Mouse (Mus musculus): Measurements from ENCODE around the gene Ppp1r32. TPM values are rescaled to one million over a fixed set of nuclear protein-coding genes. Genes with fewer than 3 reads are reported as not detected.

Gene Ppp1r32
- polyA plus RNA-seq, 1 experiment from 2014 or later: 0.39 TPM

GRCm38 (mm10) chr19:10496976-10497375 lies 14.2 kb upstream of the Ppp1r32 start:
- no peaks in the 10 kb centered on the region for H3K9me3 ChIP-seq
- H3K27ac ChIP-seq (replicated peaks): no peak overlapping the region
- 68% methylated on average over 2 of the region's 2 CpGs for WGBS
- H3K4me3 ChIP-seq: no peak overlapping the region
- no peak for DNase-seq (ENCODE audit: low spot score)
- no peaks in the 10 kb centered on the region for H3K27me3 ChIP-seq (replicated peaks; ENCODE audit: low read depth, poor library complexity, severe bottlenecking)
- no peaks in the 10 kb centered on the region for H3K4me1 ChIP-seq
- peaks cover 32% of the 10 kb centered on the region for H3K36me3 ChIP-seq (replicated peaks)

GRCm38 (mm10) chr19:10495670-10496069 lies 12.9 kb upstream of the Ppp1r32 start:
- H3K27ac ChIP-seq (replicated peaks): no peak overlapping the region
- no peak for DNase-seq (ENCODE audit: low spot score)
- 90% methylated on average over 1 of the region's 1 CpGs for WGBS
- H3K4me1 ChIP-seq: no peaks in the 10 kb centered on the region
- H3K4me3 ChIP-seq: no peak overlapping the region
- peaks cover 18% of the 10 kb centered on the region for H3K36me3 ChIP-seq (replicated peaks)
- no peaks in the 10 kb centered on the region for H3K27me3 ChIP-seq (replicated peaks; ENCODE audit: low read depth, poor library complexity, severe bottlenecking)
- no peaks in the 10 kb centered on the region for H3K9me3 ChIP-seq

DNA sequence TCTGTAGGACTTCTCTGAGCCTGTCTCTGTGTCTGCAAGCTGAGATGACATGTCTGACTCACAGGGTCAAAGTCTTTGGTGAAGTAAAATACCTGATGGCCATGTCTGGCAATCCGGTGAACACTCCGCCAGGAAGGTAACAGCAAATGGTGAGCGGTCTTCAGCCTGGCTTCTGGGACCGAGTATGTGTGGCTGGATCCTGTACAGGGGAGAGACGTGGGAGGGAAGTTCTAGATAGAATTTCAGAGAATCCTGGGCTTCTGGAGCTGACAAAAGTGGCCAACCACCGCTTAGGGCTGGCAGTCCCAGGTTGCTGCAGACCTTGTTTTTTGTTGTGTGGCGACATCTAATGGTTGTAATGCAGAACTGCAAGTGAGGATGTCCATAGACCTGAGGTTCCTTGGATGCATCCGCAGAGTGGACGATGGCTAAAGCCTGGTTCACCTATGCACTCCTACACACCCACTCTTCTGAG lies 3.6 kb upstream of the Ppp1r32 start:
- WGBS: 24% methylated on average over 9 of the region's 9 CpGs
- Histone ChIP-seq H3K27ac (replicated peaks) (no peak overlapping the region), H3K4me1 (peaks cover 13% of the 10 kb centered on the region)

GRCm38 (mm10) chr19:10479541-10479940 lies 3.2 kb downstream of the Ppp1r32 start:
- Histone ChIP-seq H3K4me3 (no peak overlapping the region), H3K36me3 (replicated peaks) (no peaks in the 10 kb centered on the region), H3K27me3 (replicated peaks; ENCODE audit: low read depth, poor library complexity, severe bottlenecking) (peaks cover 39% of the 10 kb centered on the region), H3K27ac (replicated peaks) (no peak overlapping the region), H3K4me1 (peaks cover 13% of the 10 kb centered on the region), H3K9me3 (no peaks in the 10 kb centered on the region)
- DNase-seq (ENCODE audit: low spot score): no peak
- WGBS: 65% methylated on average over 4 of the region's 4 CpGs

More for the DNA sequence above, 3.6 kb upstream of the Ppp1r32 start:
- peak; percentile 70 for DNase-seq (ENCODE audit: low spot score)
- Histone ChIP-seq H3K4me3 (no peak overlapping the region), H3K27me3 (replicated peaks; ENCODE audit: low read depth, poor library complexity, severe bottlenecking) (peaks cover 8% of the 10 kb centered on the region; the same call in 1 of the 2 replicates), H3K9me3 (no peaks in the 10 kb centered on the region), H3K36me3 (replicated peaks) (no peaks in the 10 kb centered on the region)

GRCm38 (mm10) chr19:10473779-10474178 lies 8.9 kb downstream of the Ppp1r32 start:
- Histone ChIP-seq H3K4me1 (peaks cover 14% of the 10 kb centered on the region), H3K9me3 (no peaks in the 10 kb centered on the region), H3K27me3 (replicated peaks; ENCODE audit: low read depth, poor library complexity, severe bottlenecking) (peaks cover 45% of the 10 kb centered on the region), H3K4me3 (no peak overlapping the region), H3K27ac (replicated peaks) (no peak overlapping the region), H3K36me3 (replicated peaks) (no peaks in the 10 kb centered on the region)
- WGBS: 20% methylated on average over 6 of the region's 6 CpGs
- DNase-seq (ENCODE audit: low spot score): no peak

DNA sequence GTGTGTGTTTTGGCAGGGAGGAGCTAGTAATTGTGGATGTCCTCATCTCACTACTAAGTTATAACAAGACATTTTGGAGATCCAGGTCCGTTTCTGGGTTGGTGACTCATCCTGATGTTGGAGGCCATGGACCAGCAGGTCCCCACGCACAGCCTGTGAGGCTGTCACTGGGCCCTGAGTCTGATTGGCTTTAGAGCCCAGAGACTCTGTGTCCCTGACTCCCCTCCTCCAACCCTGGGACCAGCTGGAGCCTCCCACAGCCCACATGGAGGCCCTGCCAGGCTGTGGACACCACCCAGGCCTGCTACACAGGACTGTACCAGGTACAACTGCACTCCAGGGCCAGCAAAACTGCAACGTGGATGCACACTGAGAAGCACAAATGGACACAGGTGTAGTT lies 9.8 kb downstream of the Ppp1r32 start:
- no peak for DNase-seq (ENCODE audit: low spot score)
- no peak overlapping the region for H3K4me3 ChIP-seq
- peaks cover 41% of the 10 kb centered on the region for H3K27me3 ChIP-seq (replicated peaks; ENCODE audit: low read depth, poor library complexity, severe bottlenecking)
- 78% methylated on average over 3 of the region's 3 CpGs for WGBS
- H3K4me1 ChIP-seq: peaks cover 14% of the 10 kb centered on the region
- H3K36me3 ChIP-seq (replicated peaks): no peaks in the 10 kb centered on the region
- no peaks in the 10 kb centered on the region for H3K9me3 ChIP-seq
- H3K27ac ChIP-seq (replicated peaks): no peak overlapping the region

DNA sequence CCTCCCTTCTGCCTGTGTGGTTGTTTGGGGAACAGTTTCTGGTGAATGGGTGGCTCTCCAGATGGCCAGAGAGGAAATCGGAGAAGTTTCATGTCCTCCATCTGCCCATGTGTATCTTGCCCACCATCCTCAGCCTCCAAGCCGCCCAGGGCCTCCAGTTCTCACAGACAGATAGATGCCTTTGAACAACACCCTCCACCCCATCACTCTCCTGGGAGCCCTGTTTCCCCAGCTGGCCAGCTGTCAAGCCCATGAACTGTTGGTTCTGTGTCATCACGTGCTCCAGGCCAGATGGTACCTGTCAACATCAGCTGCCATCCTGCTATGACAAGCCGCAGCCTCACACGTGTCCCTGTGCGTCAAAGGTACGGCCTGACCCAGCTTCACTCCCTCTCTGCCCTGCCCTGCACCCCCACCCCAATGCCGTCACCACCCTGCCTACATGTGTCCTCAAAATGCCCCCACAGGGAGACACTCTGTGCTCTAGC lies 13.5 kb downstream of the Ppp1r32 start:
- Histone ChIP-seq H3K4me3 (no peak overlapping the region), H3K36me3 (replicated peaks) (no peaks in the 10 kb centered on the region), H3K27ac (replicated peaks) (no peak overlapping the region), H3K27me3 (replicated peaks; ENCODE audit: low read depth, poor library complexity, severe bottlenecking) (peaks cover 15% of the 10 kb centered on the region), H3K4me1 (peaks cover 18% of the 10 kb centered on the region), H3K9me3 (no peaks in the 10 kb centered on the region)
- DNase-seq (ENCODE audit: low spot score): no peak
- WGBS: 67% methylated on average over 8 of the region's 8 CpGs

- Histone ChIP-seq H3K9me3 (no peaks in the 10 kb centered on the region), H3K36me3 (replicated peaks) (no peaks in the 10 kb centered on the region), H3K27me3 (replicated peaks; ENCODE audit: low read depth, poor library complexity, severe bottlenecking) (peaks cover 53% of the 10 kb centered on the region), H3K27ac (replicated peaks) (no peak overlapping the region; the same call in 1 of the 2 replicates), H3K4me1 (peaks cover 48% of the 10 kb centered on the region), H3K4me3 (no peak overlapping the region)
- DNase-seq (ENCODE audit: low spot score): no peak
- WGBS: 10% methylated on average over 4 of the region's 4 CpGs
Measured at GRCm38 (mm10) chr19:10464427-10464826, 18.3 kb downstream of the Ppp1r32 start.

DNA sequence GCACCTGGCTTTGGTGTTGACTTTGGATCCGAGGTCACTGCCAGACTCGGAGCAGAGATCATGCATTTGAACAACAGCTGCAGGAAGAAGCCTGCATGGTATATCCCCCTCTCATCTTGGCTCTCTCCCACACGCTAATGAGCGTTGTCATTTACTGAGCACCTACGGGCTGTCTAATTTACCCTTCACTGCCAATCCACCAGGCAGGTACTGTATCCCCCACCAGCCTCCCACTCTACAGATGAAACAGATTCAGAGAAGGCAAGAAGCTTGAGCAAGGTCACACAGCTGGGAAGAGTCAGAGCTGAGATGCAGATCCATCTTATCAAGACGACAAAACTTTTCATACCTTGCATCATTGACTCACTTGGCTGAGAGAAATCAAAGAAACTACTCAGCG lies 21.1 kb downstream of the Ppp1r32 start:
- no peak for DNase-seq (ENCODE audit: low spot score)
- no peak overlapping the region for H3K27ac ChIP-seq (replicated peaks)
- H3K4me3 ChIP-seq: no peak overlapping the region
- no peaks in the 10 kb centered on the region for H3K36me3 ChIP-seq (replicated peaks)
- H3K4me1 ChIP-seq: peaks cover 60% of the 10 kb centered on the region
- H3K9me3 ChIP-seq: no peaks in the 10 kb centered on the region
- WGBS: 45% methylated on average over 7 of the region's 7 CpGs
- peaks cover 75% of the 10 kb centered on the region for H3K27me3 ChIP-seq (replicated peaks; ENCODE audit: low read depth, poor library complexity, severe bottlenecking)

DNA sequence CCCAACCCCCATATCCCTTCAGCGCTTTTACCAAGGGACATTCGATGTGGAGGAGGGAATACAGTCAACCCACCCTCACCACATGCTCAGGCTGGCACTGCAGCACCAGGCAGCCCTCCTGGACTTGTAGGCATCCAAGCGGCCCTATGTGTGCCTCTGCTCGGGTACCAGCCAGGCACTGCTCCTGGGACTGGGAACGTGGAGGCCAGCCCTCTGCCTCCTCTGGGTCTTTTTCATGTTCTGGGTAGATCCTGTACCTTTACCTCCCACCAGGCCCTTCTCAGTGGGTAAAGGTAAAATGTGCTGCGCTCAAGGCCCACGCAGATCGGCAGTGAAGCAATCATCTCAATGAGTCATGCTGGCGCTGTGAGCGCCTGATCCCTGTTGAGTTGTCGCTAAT lies 22.8 kb downstream of the Ppp1r32 start:
- Histone ChIP-seq H3K27me3 (replicated peaks; ENCODE audit: low read depth, poor library complexity, severe bottlenecking) (peaks cover 88% of the 10 kb centered on the region), H3K9me3 (no peaks in the 10 kb centered on the region), H3K36me3 (replicated peaks) (no peaks in the 10 kb centered on the region), H3K4me3 (no peak overlapping the region), H3K4me1 (peaks cover 66% of the 10 kb centered on the region), H3K27ac (replicated peaks) (no peak overlapping the region)
- 41% methylated on average over 11 of the region's 11 CpGs for WGBS
- no peak for DNase-seq (ENCODE audit: low spot score)

GRCm38 (mm10) chr19:10458096-10458495 lies 24.6 kb downstream of the Ppp1r32 start:
- Histone ChIP-seq H3K4me3 (peak overlapping the region; percentile 63), H3K27ac (replicated peaks) (no peak overlapping the region), H3K27me3 (replicated peaks; ENCODE audit: low read depth, poor library complexity, severe bottlenecking) (peaks cover 99% of the 10 kb centered on the region), H3K4me1 (peaks cover 58% of the 10 kb centered on the region), H3K36me3 (replicated peaks) (no peaks in the 10 kb centered on the region), H3K9me3 (no peaks in the 10 kb centered on the region)
- WGBS: 32% methylated on average over 8 of the region's 8 CpGs
- DNase-seq (ENCODE audit: low spot score): no peak

DNA sequence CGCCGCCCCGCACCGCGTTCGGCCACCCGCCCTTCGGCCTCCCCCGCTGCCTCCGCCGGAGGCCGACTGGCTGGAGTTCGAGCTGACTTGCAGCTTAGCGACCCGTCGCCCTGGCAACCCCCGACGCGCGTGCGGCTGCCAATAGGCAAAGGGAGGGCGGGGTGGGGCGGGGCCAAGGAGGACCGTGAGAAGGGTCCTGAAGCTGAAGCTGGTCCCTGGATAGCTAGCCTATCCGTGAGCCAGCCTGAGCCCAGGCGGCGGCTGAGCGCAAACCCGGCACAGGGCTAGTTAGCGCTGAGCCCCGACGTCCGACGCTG lies 25.3 kb downstream of the Ppp1r32 start:
- DNase-seq (ENCODE audit: low spot score): peak; percentile 97
- Histone ChIP-seq H3K4me3 (peak overlapping the region; percentile 63), H3K27ac (replicated peaks) (peak overlapping the region; percentile 60; the same call in 1 of the 2 replicates), H3K9me3 (no peaks in the 10 kb centered on the region), H3K4me1 (peaks cover 54% of the 10 kb centered on the region), H3K27me3 (replicated peaks; ENCODE audit: low read depth, poor library complexity, severe bottlenecking) (peaks cover 100% of the 10 kb centered on the region), H3K36me3 (replicated peaks) (no peaks in the 10 kb centered on the region)
- WGBS: under 1% methylated on average over 34 of the region's 34 CpGs

DNA sequence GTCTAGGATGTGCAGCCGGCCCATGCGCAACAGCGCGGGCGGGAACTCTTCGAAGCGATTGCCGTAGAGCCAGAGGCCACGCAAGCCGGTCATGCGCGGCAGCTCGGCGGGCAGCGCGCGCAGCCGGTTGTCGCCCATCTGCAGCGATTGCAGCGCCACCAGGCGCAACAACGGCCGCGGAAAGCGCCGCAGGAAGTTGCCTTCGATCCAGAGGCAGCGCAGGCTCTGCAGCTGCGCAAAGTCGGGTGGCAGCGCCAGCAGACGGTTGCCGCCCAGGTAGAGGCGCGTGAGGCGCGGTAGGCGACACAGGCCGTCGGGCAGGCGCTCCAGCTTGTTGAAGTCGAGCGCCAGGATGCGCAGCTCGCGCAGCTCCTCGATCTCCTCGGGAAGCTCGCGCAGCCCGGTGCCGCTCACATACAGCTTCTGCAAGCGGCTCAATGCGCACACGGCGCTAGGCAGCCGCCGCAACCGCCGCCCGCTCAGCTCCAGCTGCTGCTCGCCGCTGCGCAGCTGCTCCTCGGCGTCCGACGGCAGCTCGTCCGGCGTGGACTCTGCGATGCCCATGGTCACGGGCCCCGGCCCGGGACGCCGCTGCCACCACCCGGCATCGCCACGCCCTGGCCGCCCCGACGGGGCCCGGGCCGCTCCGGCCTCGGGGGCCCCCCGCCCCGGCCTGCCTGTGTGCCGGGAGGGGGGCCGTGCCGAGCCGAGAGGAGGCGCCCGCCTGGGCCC lies 25.8 kb downstream of the Ppp1r32 start, which contains the start of gene Lrrc10b:
Gene Lrrc10b (minus strand): TSS at position 722 of the 732 bp plus-strand sequence.
- H3K27ac ChIP-seq (replicated peaks): peak within 1 kb of the TSS; percentile 60

More for the DNA sequence above, 25.8 kb downstream of the Ppp1r32 start, which contains the start of gene Lrrc10b:
- Histone ChIP-seq H3K27me3 (replicated peaks; ENCODE audit: low read depth, poor library complexity, severe bottlenecking) (peaks cover 100% of the 10 kb centered on the region), H3K9me3 (no peaks in the 10 kb centered on the region), H3K4me1 (peaks cover 49% of the 10 kb centered on the region), H3K4me3 (peak within 1 kb of the TSS; percentile 63), H3K36me3 (replicated peaks) (no peaks in the 10 kb centered on the region)
- peak; percentile 83 for DNase-seq (ENCODE audit: low spot score)
- under 1% methylated on average over 96 of the region's 96 CpGs for WGBS
